Mouse (Mus musculus) C2C12 (cell line): Measurements from ENCODE around the gene Arid3a.

Source experiments
- CEBPB ChIP-seq: IDR thresholded peaks from one replicate; pipeline ENCODE4 v1.6.1; 2011; ENCODE audit warnings: low read depth, mild to moderate bottlenecking, control low read depth, moderate library complexity
- CTCF ChIP-seq: IDR thresholded peaks from one replicate; pipeline ENCODE4 v1.5.1; 2011; ENCODE audit not compliant: control insufficient read depth, insufficient read depth, insufficient read length
- MAX ChIP-seq: IDR thresholded peaks from one replicate; pipeline ENCODE4 v1.6.1; 2011; ENCODE audit warnings: mild to moderate bottlenecking, control low read depth

GRCm38 (mm10) chr10:79937775-79938526, 11.1 kb downstream of the Arid3a start:
- TF ChIP-seq CEBPB (no peak), CTCF (no peak), MAX (no peak)
